Mouse (Mus musculus) gastrocnemius, postnatal 10 days (tissue): ENCODE data around the gene Numb. TPM values are rescaled to one million over a fixed set of nuclear protein-coding genes. Genes with fewer than 3 reads are reported as not detected.

Source experiments
- DNase-seq: peaks from one replicate; pipeline ENCODE4 v3.0.0; 2021; ENCODE audit warnings: mixed read lengths
- total RNA-seq, 2 experiments: library from RNA; stranded (reverse); gene quantifications; 2 replicates each; pipeline ENCODE4 v1.2.3; 2021

Gene Numb
- total RNA-seq, 2 experiments from 2014 or later, result 15.6 to 21.0 TPM

DNA sequence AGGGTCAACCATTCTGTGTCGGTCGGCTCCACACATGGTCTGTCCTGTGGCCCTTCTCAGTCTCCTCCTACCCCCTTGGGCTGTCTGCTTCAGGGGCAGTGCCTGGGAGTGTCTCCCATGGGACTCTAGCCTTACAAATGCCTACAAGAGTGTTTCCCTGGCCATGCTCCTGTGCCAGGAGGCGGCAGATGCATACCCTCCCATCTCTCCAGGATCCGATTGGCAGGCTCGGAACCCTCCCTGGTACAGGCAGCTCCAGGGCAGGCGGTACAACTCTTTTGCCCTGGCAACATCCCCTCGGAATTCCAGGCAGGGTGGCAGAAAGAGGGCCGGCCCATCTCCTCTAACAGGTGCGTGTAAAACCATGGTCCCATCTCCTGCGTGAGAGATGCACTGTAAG lies 139.1 kb downstream of the Numb start:
- no peak for DNase-seq

DNA sequence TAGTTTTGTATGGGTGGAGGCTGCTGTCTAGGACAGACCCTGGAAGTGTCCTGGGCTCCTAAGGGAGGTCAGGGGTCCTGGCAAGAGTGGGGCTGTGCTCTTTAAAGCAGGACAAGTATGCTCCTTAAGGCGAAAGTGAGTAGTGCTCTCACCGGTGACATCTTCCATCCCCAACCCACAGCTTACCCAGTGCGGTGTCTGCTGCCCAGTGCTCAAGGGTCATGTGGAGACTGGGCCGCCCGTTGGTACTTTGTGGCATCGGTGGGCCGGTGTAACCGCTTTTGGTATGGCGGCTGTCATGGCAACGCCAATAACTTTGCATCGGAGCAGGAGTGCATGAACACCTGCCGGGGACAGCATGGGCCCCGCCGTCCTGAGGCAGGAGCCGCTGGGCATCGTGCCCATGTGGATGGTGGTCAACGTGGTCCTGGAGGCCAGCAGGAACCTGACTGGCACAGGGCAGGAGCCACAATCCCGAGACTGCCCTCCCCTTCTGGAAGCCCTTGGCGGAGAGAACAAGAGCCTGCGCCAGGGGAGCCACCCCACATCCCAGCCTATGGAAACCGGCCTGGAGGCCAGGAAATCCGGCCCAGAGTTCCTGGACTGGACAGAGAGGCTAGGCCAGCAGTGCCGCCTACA lies 140.0 kb downstream of the Numb start:
- no peak for DNase-seq

DNA sequence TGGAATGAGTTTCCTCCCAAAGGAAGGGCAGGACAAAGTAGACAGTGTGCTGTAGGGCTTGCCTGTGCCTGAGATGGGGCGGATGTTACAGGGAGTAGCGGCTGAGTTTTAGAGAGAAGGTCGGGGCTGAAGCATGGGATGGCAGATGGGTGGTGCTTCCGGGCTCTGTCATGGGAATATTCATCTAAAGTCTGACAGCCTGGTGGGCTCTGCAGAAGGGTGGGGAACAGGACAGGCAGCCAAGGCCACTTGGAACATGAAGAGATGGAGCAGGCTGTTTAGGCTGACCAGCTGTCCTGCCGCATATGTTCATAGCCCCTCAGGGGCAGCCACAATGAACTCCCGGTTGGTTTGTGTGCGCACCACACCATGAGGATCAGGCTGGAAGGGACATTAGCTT lies 140.5 kb downstream of the Numb start:
- DNase-seq, result no peak

DNA sequence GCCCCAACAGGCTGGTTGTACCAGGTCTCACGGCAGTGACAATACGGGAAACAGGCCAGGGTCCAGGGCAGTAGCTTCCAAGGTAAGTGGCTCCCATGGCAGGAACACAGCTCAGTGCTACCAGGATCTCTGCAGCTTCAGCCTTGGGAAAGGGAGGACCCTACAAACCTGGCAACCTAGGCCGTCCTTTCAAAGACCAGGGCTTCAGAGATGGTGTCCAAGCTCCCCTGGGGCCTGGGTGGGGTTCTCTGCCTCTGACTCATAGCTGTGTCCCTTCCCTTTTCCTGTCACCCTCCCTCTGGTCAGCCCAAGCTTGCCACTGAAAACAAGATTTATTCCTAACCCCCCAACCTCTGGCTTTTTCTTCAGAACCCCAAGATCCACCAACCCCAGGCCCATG lies 141.6 kb downstream of the Numb start:
- DNase-seq, result no peak

DNA sequence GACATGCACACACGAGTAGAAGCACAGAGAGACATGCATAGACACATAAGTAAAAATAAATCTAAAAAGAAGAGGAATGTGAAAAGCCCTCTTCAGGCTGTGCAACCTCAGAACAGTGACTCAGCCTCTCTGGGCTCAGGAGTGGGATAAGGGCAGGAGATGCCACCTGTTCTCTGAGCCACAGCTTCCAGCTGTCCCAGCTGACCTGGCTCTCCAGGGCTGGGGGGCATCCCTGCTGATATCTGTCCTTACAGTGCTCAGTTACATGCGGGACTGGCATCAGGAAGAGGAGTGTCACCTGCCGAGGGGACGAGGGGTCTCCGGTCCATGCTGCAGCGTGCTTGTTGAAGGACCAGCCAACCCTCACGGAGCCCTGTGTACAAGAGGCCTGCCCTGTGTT lies 145.0 kb downstream of the Numb start:
- DNase-seq, result no peak

DNA sequence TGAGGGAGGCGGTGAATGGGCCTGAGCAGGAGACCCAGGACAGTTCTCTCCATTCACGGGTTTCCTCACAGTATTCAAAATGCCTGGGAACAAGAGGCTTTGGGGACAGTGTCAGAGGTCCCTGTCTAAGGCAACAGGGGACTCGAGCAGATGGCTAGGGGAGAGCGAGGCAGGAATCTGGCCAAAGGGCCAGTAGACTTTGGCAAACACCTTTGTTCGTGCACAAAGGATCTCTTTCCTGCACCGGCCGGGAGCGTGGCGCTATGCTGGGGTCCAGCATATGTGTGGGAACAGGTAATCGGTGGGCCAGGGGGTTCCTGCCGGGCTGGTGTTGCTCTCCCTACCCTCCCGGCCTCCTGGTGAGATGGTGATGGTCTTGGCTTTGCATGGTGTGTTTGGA lies 146.1 kb downstream of the Numb start:
- no peak for DNase-seq

DNA sequence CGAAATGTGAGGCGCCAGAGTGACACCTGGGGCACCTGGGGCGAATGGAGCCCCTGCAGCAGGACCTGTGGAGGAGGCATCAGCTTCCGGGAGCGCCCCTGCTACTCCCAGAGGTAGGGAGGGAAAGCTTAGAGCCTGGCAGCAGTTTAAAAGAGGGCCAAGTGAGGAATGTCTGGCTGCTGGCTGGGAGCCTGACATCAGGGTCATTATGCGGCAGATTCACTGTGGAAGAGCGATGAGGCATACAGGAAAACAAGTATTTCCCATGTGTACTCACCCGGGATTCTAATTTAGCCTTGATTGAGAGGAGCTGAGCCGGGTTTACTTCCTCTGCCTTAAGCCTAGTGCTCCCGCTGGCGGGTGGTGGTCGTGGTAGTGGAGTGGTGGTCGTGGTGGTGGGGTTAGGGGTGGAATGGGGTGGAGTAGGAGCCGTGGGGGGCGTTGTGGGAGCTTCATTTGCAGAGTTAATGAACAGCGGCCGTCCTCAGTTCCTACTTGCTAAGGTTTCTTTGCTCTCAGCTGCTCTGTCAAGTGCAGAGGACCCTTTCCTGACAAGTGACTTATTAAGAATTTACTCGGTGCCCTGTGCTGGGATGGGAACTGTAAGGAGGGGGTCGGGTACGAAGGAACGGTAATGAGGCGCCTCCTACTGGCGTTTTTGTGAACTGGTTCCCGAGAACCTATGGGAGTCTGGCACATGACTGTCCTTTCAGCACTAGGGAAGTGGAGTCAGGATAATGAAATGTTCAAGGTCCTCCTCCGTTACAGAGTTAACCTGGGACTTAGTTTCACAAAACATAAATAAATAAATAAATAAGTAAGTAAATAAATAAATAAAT lies 151.1 kb downstream of the Numb start:
- peak; percentile 73 for DNase-seq

DNA sequence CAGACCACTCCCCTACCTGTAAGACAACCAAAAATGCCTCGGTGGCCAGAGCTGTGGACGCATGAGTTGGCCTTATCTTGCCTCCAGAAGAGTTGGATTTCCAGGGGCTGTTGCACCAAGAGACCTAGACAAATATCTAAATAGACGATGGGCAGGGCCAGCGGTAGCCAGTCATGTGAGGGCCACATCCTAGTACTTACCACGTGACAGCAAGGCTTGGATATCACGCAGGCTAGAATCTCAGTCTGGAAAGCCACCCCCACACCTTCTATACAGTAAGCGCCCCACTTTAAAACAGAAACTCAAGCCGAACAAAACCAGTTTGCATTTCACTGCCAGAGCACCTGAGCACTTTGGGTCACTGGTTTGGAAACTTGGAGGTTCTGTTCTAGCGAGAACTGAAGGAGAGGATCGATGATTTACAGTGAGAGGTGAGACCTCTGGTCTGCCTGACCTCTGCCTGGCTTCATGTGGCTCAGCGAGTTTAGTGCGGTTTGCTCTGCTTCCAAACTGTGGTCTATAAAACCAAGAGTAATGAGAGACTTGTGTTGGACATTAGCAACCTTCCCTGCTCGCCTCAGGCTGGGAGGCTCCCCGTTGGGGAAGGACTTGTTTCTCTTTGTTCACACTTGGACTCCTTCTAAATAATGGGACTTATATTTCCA lies 153.4 kb downstream of the Numb start:
- DNase-seq, result no peak

DNA sequence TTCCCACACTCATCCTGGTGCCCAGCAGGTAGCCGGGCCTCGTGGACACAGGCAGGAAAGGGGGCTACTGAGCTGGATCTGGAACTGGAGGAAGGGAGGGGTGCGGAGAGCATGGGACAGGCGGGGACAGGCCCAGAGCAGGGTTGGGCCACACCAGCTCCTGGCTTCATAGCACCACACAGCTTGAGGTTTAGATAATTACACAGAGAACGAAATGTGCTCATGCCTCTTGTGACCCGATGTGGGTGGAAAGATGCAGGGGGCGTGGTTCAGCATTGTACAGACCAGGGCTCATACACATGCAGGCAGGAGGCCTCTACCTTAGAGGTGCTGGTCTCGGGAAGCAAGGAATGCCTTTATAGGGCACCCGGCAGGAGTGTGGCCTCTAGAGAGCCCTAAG lies 153.9 kb downstream of the Numb start:
- no peak for DNase-seq

DNA sequence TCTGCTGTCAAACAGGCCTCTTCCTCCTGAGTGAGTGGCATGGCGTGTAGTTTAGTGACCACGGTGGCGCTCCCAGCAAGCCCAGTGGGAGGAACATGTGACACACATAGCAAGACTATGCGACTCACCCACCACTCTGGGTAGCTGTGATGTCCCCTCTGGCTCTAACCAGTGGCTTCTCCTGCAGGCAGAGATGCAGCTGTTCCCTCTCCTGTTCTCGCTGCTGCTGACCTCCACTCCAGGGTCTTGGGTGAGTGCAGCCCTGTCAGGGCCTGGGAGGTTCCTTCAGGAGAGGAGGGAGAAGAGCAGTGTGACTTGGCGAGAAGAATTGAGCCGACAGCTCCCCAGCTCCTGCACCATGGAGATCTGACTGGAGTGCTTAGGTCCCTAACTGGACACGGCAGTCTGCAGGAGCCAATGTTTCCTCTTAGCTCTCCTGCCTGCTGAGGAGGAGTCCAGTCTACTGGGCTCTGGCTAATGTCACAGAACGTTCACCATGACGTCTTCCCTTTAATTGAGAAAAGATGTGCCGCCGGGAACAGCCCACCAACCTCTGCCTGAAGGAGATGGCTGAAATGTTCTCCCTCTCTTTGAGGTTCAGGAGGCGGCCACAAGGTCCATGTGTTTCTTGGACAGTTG lies 155.7 kb downstream of the Numb start:
- no peak for DNase-seq

DNA sequence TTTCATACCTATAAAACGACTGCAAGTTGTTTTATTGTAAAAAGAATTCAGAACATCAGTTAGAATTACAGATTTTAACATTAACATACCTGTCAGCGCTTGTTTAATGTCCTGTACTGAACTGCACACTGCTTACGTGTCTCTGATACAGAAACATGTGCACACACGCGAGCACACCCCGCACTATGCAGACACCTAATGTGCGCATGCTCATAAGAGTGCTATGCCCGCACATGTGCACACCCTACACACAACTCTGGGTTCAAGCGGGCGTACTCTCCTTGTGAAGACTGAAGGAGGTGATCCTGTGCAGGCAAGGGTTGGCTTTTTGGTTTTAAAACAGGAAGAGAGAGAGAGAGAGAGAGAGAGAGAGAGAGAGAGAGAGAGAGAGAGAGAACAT lies 157.2 kb downstream of the Numb start:
- no peak for DNase-seq

DNA sequence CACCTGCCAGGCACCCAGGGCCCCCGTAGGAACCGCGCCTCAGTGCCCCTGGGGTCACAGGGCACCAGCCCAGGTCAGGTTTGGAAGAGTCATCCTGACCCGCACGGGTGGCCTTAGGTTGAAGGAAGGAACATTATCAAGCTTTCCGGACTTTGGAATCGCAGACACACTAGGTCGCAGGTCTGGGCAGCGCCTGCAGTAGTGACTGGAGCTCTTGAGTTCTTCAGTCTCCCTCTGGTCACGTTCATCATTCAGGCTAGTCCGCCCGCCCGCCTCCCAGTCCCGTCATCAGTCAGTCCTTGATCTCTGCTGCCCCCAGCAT lies 157.7 kb downstream of the Numb start:
- DNase-seq, result no peak

DNA sequence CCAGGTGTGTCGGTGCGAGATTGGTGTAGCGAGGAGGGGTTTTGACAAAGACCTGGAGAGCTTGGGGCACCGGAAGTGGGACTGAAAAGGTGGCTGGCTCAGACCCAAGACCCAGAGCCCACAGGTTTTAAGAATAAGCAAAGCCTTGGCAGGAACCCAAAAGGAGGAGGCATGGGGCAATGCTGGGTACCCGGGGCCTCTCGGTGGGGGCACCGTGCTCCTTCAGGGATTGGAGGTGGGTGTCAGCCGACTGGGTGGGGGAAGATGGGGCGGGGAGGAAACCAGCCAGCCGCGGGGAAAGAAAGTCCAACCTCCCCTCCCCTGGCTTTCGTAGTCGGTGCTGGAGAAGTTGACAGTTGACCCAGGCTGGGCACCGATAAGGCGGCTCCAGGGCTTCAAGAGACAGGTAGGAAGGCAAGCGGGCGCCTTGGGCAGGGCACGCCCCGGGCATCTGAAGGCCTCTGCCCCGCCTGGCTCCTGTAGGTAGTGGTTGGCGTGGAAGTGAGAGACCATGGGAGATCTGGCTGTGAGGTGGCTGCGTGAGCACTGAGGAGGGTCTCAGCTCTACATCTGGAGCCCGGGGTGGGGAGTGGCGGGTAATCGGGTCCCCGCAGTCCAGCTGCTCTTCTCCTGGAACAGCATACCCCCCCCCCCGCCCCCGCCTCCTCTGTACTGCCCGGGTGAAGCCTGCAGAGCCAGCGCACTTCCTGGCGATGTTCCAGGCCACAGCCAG lies 158.3 kb downstream of the Numb start, which contains the start of gene Papln:
Gene Papln, plus strand, starts transcription at position 324 of the 733 bp plus-strand sequence.
- DNase-seq, result no peak

DNA sequence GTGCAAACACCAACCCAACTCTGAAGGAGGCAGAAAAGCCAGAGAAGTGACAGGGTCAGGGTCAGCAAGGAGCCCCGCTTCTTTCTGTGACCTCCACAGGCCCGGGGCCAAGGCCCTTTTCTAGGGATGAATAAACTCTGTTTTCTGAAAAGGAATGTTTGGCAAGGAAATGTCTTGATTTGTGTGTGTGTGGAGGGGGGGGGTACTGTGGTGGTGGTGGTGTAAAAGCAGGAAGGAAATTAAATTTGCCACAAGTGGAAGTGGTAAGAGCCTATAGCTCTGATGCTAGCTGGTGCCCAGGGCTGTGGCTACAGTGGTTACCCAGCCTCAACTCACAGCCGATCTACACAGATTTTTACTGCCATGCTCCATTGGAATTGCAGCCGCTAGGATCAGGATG lies 159.0 kb downstream of the Numb start:
- DNase-seq, result no peak

DNA sequence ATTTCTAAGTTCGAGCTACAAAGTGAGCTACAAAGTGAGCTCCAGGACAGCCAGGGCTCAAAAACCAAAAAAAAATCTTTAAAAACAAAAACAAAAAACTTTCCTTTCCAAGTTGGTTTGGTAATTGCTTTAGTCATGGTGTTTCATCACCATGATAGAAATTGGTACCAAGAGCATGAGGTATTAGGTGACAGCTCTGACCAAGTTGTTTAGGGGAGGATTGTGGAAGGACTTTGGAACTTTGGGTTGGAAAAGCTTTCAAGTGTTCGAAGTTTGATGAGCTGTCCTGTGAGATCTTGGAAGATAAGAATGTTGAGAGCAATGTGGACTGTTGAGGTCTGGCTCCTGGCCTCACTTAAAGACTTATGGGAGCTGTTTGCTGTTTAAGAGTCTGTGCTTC lies 161.5 kb downstream of the Numb start:
- DNase-seq, result no peak

DNA sequence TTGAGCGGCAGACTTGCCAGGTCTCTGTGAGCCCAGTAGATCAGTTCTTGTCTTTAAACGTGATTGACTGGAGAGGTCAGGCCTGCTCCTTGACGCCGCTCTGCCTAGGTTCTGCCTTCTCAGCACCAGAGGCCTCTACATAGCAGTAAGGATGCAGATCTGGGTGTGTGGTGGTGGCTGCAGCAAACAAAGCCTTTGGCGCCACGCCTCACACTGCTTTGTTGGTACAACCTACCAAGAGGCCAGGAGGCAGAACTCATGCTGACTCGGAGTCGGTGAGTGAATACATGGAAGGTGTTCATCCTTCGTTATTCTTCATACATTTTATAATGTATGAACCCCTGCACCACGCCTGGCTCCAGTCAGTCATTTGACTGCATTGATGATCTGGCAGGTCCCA lies 163.0 kb downstream of the Numb start:
- DNase-seq, result no peak

DNA sequence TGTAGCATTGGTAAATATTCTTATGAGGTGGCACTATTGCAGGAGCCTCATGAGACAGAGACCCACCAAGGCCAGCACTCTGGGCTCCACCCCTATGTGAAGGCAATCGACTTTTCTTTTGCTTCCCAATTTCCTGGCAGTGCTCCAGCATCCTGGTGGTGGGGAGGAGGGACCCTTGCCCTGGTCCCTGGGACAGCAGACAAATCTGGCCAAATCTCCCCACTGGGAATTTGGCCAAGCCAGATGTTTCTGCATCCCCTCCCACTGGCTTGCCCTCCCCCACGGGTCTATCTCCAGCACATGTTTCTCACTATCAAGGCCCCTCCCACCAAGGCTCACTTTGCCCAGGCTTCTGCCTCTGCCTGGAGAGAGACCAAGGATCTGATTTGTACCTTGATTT lies 169.2 kb downstream of the Numb start:
- no peak for DNase-seq

DNA sequence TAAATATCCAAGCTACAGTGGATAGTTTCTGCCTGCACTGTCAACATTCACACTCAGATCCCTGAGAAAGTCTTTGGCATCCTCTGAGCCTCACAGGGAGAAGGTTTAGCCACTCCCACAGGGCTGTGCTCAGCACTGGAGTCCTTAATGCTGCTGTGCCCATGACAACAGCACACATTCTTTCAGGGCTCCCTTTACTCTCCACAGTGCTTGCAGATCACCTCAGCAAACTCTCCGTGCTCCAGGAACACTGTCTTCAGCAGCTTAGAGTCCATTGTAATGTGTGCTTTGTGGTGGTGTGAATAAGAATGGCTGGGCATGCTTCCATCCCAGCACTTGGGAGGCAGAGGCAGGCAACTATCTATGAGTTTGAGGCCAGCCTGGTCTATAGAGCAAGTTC lies 172.5 kb downstream of the Numb start:
- DNase-seq, result no peak
